Mouse (Mus musculus) kidney, adult 11 months (tissue): ENCODE measurements around the gene Gm9837.
A peak's percentile ranks its signal among the peaks of the same experiment; 100 is the strongest.
"Not testable (repeated sequence)": the region's sequence is repeated elsewhere in the genome, so short reads cannot be mapped to it uniquely, and the experiment has no call there.

Experiments used
- DNase-seq: peaks from one replicate; pipeline ENCODE4 v3.0.0; 2022

The Gm9837 gene

GRCm38 (mm10) chr11:53452396-53452795, 17.9 kb downstream of the Gm9837 start:
- peak; percentile 31 for DNase-seq

- no peak for DNase-seq
Observed at GRCm38 (mm10) chr11:53451361-53451760, 18.9 kb downstream of the Gm9837 start.

- no peak for DNase-seq
Observed at GRCm38 (mm10) chr11:53450070-53450705, 20.1 kb downstream of the Gm9837 start.

GRCm38 (mm10) chr11:53448529-53448928, 21.8 kb downstream of the Gm9837 start:
- DNase-seq: peak; percentile 74

- no peak for DNase-seq
Observed at GRCm38 (mm10) chr11:53447996-53448395, 22.3 kb downstream of the Gm9837 start.

GRCm38 (mm10) chr11:53446183-53446582, 24.1 kb downstream of the Gm9837 start:
- no peak for DNase-seq

- DNase-seq: no peak
Observed at GRCm38 (mm10) chr11:53445562-53445961, 24.7 kb downstream of the Gm9837 start.

GRCm38 (mm10) chr11:53443861-53444260, 26.4 kb downstream of the Gm9837 start:
- DNase-seq: no peak

GRCm38 (mm10) chr11:53441921-53442320, 28.4 kb downstream of the Gm9837 start:
- no peak for DNase-seq

- DNase-seq: no peak
Observed at GRCm38 (mm10) chr11:53436338-53436737, 33.9 kb downstream of the Gm9837 start.

- no peak for DNase-seq
Observed at GRCm38 (mm10) chr11:53435504-53435903, 34.8 kb downstream of the Gm9837 start.

GRCm38 (mm10) chr11:53433057-53433456, 37.2 kb downstream of the Gm9837 start:
- no peak for DNase-seq

GRCm38 (mm10) chr11:53431347-53432056, 38.8 kb downstream of the Gm9837 start:
- no peak for DNase-seq

- peak; percentile 100 for DNase-seq
Observed at GRCm38 (mm10) chr11:53430670-53431346, 39.5 kb downstream of the Gm9837 start, which contains the start of the genes Uqcrq and Gdf9. Uqcrq (minus strand) TSS chr11:53430831. Gdf9 (plus strand) TSS chr11:53431023.

- DNase-seq: no peak
Observed at GRCm38 (mm10) chr11:53430300-53430669, 40.0 kb downstream of the Gm9837 start.

GRCm38 (mm10) chr11:53429182-53429581, 41.1 kb downstream of the Gm9837 start:
- DNase-seq: no peak

GRCm38 (mm10) chr11:53428716-53429057, 41.6 kb downstream of the Gm9837 start:
- no peak for DNase-seq

- no peak for DNase-seq
Observed at GRCm38 (mm10) chr11:53427993-53428715, 42.1 kb downstream of the Gm9837 start.

- DNase-seq: not testable (repeated sequence)
Observed at GRCm38 (mm10) chr11:53426914-53427313, 43.4 kb downstream of the Gm9837 start.

- DNase-seq: no peak
Observed at GRCm38 (mm10) chr11:53425711-53426255, 44.5 kb downstream of the Gm9837 start.

- no peak for DNase-seq
Observed at GRCm38 (mm10) chr11:53425251-53425650, 45.0 kb downstream of the Gm9837 start.

- no peak for DNase-seq
Observed at GRCm38 (mm10) chr11:53424826-53425225, 45.5 kb downstream of the Gm9837 start.

- DNase-seq: peak; percentile 40
Observed at GRCm38 (mm10) chr11:53423036-53423435, 47.2 kb downstream of the Gm9837 start, which contains the start of gene Leap2. Leap2 (minus strand) TSS chr11:53423170.
